Mouse (Mus musculus) retina, postnatal 1 day (tissue): ENCODE data around the gene Lysmd1.
"Not testable (repeated sequence)": the region's sequence is repeated elsewhere in the genome, so short reads cannot be mapped to it uniquely, and the experiment has no call there.

ENCODE experiments used
- DNase-seq: peaks from one replicate; pipeline ENCODE4 v3.0.0-alpha.2; 2012

Gene Lysmd1

DNA sequence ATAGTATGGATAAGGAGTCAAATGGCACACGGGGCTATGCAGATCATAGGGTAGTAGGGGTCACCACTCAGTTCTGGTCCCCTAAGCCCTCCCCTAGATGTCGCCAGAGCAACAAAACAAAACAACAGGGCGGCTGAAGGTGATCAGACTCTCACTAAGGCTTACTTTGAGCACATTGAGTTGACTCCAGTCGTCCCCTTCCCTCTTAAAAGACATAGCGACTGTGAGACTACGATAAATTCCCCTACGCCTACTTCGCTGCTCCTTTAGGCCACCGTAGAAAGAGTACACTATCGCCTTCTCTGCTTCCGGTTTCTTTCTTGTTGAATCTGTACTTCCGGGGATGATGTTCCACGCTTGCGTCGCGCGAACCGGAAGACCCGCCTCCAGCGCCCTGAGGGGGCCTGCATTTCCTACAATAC lies at the start of gene Lysmd1, which contains the start of gene Scnm1:
Lysmd1 (plus strand) TSS at position 409 of the 422 bp plus-strand sequence.
Scnm1 (minus strand) TSS at position 332 of the 422 bp plus-strand sequence.
- DNase-seq: peak; percentile 98

DNA sequence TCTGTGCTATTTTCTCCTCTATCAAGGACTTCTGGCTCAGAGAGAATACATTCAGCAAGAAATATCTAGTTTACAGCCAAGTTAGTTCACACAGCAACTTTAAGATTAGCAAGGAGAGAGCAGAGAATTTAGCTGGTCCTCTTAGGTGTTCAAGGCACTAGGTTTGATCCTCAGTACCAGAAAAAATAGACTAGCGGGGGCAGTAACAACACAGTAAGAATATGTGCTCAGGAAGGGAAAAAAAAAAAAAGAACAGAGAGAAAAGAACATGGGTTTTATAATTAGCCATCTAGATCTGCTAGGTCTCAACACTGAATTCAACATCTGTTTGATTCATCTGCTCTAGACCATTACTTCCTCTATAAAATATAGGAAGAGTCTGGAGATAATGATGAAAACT lies 45.8 kb upstream of the Lysmd1 start:
- no peak for DNase-seq

- no peak for DNase-seq
Measured at GRCm38 (mm10) chr3:95100854-95101253, 33.0 kb upstream of the Lysmd1 start.

GRCm38 (mm10) chr3:95105121-95105520 lies 28.8 kb upstream of the Lysmd1 start:
- no peak for DNase-seq

DNA sequence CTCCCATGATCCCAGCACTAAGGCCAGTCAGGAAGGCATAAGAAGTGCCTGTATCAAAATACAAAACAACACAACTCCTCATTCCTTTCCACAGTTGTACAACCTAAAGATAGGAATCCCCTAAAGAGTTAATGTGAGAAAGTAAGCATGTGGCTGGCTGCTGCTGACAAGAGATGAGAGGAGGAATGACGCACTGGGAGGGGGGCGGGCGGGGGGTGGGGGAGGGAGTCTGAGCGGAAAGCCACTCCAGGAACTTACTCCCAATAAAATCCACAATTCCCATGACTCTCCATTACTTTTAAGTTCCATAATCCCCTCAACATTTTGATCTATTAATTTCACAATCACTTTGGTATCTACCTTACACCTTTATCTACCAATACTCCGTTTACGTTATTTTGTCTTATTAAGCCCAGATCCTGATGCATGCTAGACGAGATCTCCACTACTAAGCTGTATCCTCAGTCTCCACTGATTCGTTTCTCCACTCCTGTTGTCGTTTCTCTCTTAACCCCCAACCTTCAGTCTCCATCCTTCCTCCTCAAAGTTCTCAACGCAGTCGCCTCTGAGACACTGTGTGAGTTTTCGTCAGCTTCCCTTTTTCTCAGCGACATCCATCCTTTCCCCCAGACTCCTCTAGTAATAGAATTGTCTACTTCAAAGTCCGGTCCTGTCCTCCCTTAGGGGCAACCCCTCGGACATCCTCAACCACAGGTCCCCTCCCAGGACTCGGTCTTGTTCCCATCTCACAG lies 28.1 kb upstream of the Lysmd1 start:
- DNase-seq: peak; percentile 4

DNA sequence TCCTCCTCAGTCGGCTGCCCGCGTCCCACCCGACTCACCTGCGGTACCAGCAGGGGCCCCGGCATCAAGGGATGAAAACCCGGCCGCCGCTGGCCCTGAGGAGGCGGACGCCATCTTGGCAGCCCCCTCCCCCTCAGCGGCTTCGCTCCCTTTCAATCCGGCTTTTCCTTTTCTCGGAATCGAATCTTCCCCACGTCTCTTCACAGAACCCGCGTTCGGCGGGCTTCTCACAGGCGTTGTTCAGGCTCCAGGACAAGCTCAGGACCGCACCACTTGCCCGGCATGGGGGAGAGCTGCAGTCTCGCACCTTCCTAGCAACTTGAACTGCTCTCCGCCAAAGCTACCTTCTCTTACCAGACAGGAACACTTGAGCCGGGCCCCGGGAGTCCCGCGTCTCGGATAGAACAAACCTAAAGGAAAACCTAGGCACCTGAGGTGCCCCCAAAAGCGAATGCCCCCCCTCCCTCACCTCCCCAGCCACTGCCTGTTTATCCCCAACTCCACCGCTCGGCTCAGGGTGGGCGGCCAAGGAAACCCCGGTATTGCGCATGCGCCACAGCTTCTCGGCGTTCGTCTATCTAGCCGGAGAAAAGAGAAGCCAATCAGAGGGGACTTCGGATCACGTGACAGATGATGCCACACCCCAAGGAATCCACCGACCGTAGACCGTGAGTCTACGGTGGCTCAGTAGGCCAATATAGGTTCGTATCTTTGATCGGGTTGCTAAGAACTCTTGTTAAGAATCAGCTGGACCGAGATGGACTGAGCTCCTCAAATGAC lies 27.4 kb upstream of the Lysmd1 start, which contains the start of gene Pip5k1a:
Pip5k1a (minus strand) TSS at position 593 of the 780 bp plus-strand sequence.
- peak; percentile 100 for DNase-seq

GRCm38 (mm10) chr3:95107308-95107707 lies 26.6 kb upstream of the Lysmd1 start:
- not testable (repeated sequence) for DNase-seq

GRCm38 (mm10) chr3:95107898-95108297 lies 26.0 kb upstream of the Lysmd1 start:
- peak; percentile 25 for DNase-seq

DNA sequence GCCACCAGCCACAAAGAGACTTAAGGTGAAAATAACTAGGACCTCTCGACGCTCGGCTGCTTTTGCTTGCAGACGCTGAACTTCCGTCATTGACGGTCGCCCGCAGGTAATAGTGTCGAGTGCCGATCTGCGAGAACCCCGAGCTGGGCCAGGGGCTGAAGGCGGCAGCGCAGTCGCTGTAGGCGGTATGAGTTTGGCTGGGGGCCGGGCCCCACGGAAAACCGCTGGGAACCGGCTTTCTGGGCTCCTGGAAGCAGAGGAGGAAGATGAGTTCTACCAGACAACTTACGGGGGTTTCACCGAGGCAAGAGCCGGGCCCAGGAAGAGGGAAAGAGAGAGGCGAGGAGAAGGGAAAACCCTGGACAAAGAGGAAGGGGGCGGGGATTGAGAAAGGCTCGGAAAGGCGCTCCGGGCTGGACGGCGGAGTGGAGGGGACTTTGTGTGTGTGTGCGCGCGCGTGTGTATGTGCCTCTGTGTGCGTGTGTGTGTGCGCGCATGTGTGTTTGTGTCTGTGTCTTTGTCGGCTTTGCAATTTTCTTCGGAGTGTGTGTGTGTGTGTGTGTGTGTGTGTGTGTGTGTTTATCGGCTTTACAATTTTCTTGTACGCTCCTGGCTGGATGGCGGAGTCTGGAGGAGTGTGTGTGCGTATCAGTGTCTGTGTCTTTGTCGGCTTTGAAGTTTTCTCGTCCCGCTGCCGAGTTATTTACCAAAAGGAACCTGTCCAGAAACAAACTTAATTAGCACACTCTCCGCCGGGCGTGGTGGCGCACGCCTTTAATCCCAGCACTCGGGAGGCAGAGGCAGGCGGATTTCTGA lies 22.8 kb upstream of the Lysmd1 start, which contains the start of gene Vps72:
Vps72 (plus strand) TSS at position 112 of the 816 bp plus-strand sequence.
- peak; percentile 95 for DNase-seq

GRCm38 (mm10) chr3:95112760-95113159 lies 21.1 kb upstream of the Lysmd1 start:
- DNase-seq: no peak

DNA sequence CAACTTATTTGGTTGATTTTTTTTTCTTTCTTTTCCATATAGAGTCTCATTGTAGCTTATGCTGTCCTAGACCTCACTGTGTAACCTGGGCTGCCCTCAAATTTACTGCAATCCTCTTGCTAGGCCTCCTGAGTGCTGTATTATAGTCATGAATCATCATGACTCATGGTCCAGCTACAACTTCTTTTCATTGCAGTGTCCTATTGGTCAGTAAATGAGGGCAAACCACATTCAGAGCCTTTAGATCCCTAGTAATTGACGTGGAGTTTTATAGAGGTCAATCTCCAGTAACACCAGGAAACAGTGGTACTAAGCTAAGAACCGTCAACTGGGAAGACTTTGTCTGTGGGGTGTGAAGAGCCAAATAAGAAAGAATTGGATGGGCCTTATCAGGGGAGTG lies 16.1 kb upstream of the Lysmd1 start:
- DNase-seq: no peak

GRCm38 (mm10) chr3:95121580-95121979 lies 12.3 kb upstream of the Lysmd1 start:
- DNase-seq: no peak

DNA sequence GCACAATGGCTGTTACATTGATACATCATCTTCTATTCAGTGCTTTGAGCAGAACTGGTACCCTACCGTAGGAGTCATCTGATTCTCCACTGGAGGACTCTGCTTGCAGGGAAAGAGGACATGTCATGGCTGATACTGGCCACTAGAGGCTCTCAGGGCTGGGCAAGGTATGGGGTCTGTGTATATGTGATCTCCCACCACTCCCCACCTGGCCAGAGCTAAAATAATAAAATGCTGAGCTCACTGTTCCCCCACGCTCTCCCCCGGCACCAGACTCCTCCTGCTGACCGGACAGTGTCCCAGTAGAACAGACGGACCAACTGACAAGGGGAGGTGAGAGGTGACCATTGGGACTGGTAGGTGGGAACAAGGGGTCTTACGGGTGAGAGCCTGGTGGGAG lies 9.6 kb upstream of the Lysmd1 start, which contains the start of gene Tmod4:
Tmod4 (plus strand) TSS at position 231 of the 400 bp plus-strand sequence.
- peak; percentile 44 for DNase-seq

- DNase-seq: peak; percentile 24
Measured at GRCm38 (mm10) chr3:95124972-95125371, 8.9 kb upstream of the Lysmd1 start.

GRCm38 (mm10) chr3:95129226-95129651 lies 4.6 kb upstream of the Lysmd1 start:
- no peak for DNase-seq

- no peak for DNase-seq
Measured at GRCm38 (mm10) chr3:95130081-95130480, 3.8 kb upstream of the Lysmd1 start.

DNA sequence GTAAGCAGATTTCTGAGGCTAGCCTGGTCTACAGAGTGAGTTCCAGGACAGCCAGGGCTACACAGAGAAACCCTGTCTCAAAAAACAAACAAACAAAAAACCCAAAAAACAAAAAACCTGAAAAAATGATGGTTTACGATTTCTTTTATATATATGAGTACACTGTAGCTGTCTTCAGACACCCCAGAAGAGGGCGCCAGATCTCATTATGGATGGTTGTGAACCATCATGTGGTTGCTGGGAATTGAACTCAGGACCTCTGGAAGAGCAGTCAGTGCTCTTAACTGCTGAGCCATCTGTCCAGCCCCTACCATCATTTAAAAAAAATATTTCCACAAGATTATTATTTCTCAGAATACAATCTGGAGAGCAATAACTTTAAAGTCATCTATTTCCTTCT lies 1.5 kb upstream of the Lysmd1 start:
- DNase-seq: not testable (repeated sequence)

GRCm38 (mm10) chr3:95133176-95133575 lies 712 bp upstream of the Lysmd1 start:
- no peak for DNase-seq

DNA sequence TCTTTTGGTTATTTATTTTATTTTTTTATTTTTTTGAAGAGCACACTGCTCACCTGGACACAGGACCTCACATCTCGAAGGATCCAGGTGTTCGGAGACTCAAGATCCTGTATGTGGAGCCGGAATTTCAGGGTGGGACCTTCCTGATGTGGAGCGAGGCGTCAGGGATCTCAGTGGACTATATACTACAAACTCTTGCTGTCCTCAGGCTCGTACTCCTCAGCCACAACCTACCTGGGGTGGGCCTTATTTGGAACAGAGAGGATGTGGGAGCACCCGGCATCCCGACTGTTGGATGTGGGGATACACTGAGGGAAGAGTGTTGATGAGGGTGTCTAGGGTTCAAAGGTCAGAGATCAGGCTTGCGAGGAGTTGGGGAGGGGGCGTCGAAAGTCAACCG lies 245 bp downstream of the Lysmd1 start:
- DNase-seq: not testable (repeated sequence)

GRCm38 (mm10) chr3:95135023-95135422 lies 1.1 kb downstream of the Lysmd1 start:
- peak; percentile 36 for DNase-seq

DNA sequence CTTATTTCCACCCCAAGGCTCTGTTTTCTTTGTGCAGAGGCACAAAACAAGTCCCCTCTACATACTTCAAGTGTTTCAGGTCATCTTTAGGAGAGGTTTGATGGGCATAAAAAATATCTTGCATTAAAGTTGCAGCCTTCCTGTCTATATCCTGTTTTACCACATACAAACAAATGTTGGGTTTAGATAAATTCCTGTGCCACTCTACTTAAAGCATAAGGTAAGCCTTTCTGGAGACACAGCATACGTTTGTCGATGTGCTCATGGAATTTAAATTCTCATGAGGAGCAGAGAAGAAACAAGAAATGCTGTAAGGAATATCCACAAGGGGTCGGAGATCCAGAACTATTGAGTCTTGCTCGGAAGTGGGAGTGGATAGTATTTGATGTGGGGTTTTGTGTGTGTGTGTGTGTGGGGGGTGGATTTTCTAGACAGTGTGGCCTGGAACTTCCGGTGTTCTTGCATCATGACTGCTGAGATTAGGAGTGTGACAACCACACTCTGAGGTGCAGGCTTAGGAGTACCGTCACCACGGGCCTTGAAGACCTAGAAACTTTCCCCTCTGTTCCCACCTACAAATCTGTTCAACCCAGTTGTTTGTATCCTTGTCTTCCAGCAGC lies 1.7 kb downstream of the Lysmd1 start:
- no peak for DNase-seq

GRCm38 (mm10) chr3:95136336-95136735 lies 2.4 kb downstream of the Lysmd1 start:
- no peak for DNase-seq
